Mouse (Mus musculus): ENCODE measurements around the gene Rnpepl1.

GRCm38 (mm10) chr1:92861503-92861902 is 49.1 kb upstream of the Rnpepl1 start:
- no peak for TF ChIP-seq CTCF (IDR thresholded peaks at IDR 0.05; ENCODE audit: insufficient read depth, low read length)
- no peak for TF ChIP-seq POLR2A (IDR thresholded peaks at IDR 0.05; ENCODE audit: borderline replicate concordance, extremely low read depth, low read depth, low read length)
